Mouse (Mus musculus) embryo, embryonic 11 days (tissue): ENCODE results near the gene Ccdc194.

Experiments
- DNase-seq: peaks from one replicate; pipeline ENCODE4 v3.0.0-alpha.2; 2015

Ccdc194 gene

GRCm38 (mm10) chr8:71525226-71526050 lies at the start of gene Ccdc194:
Gene Ccdc194, minus strand, starts transcription at chr8:71525711.
- no peak for DNase-seq

GRCm38 (mm10) chr8:71575020-71575419 lies 49.5 kb upstream of the Ccdc194 start:
- DNase-seq, result no peak

GRCm38 (mm10) chr8:71574426-71574825 lies 48.9 kb upstream of the Ccdc194 start:
- no peak for DNase-seq

GRCm38 (mm10) chr8:71572847-71573633 lies 47.5 kb upstream of the Ccdc194 start:
- DNase-seq, result no peak

GRCm38 (mm10) chr8:71572077-71572476 lies 46.6 kb upstream of the Ccdc194 start:
- DNase-seq, result no peak

GRCm38 (mm10) chr8:71570291-71570954 lies 44.9 kb upstream of the Ccdc194 start:
- peak; percentile 96 for DNase-seq

GRCm38 (mm10) chr8:71569366-71570290 lies 44.1 kb upstream of the Ccdc194 start:
- peak; percentile 93 for DNase-seq

- DNase-seq, result no peak
These were observed 43.4 kb upstream of the Ccdc194 start for GRCm38 (mm10) chr8:71568941-71569340.

- no peak for DNase-seq
These were observed 43.0 kb upstream of the Ccdc194 start, which contains the start of gene Slc27a1 for GRCm38 (mm10) chr8:71568387-71568937. Gene Slc27a1, plus strand, starts transcription at chr8:71568882.

- DNase-seq, result no peak
These were observed 42.1 kb upstream of the Ccdc194 start for GRCm38 (mm10) chr8:71567587-71567986.

GRCm38 (mm10) chr8:71566501-71566900 lies 41.0 kb upstream of the Ccdc194 start, which contains the start of gene Nxnl1:
Gene Nxnl1, minus strand, starts transcription at chr8:71566601.
- DNase-seq, result no peak

GRCm38 (mm10) chr8:71563992-71564391 lies 38.5 kb upstream of the Ccdc194 start:
- DNase-seq, result no peak

- DNase-seq, result peak; percentile 76
These were observed 37.2 kb upstream of the Ccdc194 start for GRCm38 (mm10) chr8:71562751-71563150.

GRCm38 (mm10) chr8:71561401-71561800 lies 35.9 kb upstream of the Ccdc194 start:
- DNase-seq, result peak; percentile 83

GRCm38 (mm10) chr8:71560765-71561164 lies 35.3 kb upstream of the Ccdc194 start:
- DNase-seq, result no peak

GRCm38 (mm10) chr8:71560071-71560470 lies 34.6 kb upstream of the Ccdc194 start:
- no peak for DNase-seq

- peak; percentile 88 for DNase-seq
These were observed 33.6 kb upstream of the Ccdc194 start for GRCm38 (mm10) chr8:71558958-71559690.

GRCm38 (mm10) chr8:71558071-71558957 lies 32.8 kb upstream of the Ccdc194 start, which contains the start of gene Tmem221:
Gene Tmem221, minus strand, starts transcription at chr8:71558871.
- peak; percentile 29 for DNase-seq

GRCm38 (mm10) chr8:71554644-71555043 lies 29.1 kb upstream of the Ccdc194 start:
- DNase-seq, result no peak

- no peak for DNase-seq
These were observed 28.5 kb upstream of the Ccdc194 start for GRCm38 (mm10) chr8:71554001-71554400.
